Mouse (Mus musculus) left cerebral cortex, adult 9 months (tissue): ENCODE results near the gene Traf4.
"Not testable (repeated sequence)": the region's sequence is repeated elsewhere in the genome, so short reads cannot be mapped to it uniquely, and the experiment has no call there.

ENCODE experiments used
- DNase-seq, 2 experiments: peaks; one replicate each; pipeline ENCODE4 v3.0.0; 2022; ENCODE audit warnings: low spot score in 2 of 2

The Traf4 gene

DNA sequence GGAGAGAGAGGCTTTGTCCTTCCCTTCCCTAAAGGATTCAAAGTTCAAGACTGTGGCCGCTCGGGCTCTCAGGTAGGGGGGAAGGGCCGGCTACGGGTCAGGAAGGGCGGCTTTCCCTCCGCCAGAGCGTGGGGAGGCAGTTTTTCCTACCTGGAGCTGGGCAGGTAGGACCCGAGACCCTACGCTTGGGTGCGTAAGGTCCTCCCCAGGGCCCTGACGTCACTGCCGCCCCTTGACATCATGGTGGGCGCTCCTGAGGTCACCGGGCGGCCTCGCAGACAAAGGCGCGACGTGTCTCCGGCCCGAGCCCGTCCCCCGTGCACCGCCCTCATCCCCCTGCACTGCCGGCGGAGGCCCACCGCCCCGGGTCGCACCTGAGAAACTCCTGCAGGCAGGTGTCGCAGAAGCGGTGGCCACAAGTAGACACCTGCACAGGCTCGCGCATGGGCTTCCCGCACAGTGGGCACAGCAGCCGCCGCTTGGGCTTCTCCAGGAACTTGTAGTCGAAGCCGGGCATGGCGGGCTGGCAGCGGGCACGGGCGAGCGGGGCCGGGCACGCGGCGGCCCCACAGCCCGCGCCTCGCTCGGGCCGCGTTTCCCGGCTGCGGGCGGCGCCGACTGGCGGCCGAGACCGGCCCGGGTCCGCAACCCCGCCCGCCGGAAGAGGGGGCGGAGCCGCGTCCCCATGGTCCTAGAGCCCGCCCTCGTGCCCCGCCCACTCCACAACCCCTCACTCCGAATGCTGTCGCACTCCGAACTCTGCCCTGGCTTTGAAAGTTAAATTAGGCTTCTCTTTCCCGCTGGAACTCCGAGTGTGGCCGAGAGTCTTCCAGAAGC, at the start of gene Traf4:
Gene Traf4, minus strand, starts transcription at position 666 of the 837 bp plus-strand sequence.
- DNase-seq: peak in 1 of 2 experiments; percentile 47

DNA sequence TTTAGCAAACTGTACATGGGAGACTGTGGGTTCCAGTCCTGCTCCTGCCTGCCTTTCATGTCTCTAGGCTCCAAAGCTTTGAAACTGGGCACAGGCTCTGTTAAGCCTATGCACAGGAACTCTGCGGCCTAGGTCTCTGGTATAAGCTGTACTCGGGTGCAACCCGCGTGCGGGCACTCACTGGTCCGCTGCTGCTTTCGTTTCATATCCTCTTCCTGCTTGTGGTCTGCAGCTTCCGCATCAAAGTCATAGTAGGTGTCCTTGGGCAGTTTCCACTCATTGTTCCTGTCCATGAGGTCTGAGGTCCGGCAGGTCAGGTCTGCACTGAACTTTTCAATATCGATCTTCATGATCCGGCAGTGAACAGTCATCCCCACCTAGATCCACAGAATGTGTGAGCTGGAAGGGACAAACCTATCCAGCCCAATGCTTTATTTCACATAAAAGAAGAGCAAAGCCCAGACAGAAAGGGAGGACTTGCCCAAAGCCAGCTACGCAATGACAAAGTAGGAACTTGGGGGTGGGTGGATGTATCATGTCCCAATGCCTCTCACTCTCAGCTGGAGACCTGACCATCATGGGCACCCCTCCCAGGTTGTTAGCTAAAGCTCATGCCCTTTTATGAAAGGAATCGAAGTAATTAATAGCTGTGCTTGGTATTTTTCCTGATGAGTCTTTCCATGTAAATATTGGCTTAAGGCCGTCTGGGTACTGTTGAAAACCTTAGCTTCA, 47.9 kb upstream of the Traf4 start:
- DNase-seq: no peak

DNA sequence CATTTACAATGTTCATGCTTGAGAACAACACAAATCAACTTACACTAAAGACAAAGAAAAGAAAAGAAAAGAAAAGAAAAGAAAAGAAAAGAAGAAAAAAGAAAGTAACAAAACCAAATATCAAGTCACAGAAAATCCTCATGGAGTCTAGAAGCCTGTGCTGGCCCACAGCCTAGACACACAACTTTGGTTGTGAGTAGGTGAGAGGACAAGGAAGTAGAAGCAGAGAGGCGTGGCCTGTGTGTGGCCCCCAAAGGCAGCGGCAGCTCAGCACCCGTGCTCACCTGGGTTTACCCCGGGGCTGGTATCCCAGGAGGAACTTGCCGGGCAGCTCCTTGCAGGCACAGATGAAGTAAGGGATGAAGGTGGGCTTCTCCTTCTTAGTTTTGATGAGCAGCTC, 46.1 kb upstream of the Traf4 start:
- no peak for DNase-seq

DNA sequence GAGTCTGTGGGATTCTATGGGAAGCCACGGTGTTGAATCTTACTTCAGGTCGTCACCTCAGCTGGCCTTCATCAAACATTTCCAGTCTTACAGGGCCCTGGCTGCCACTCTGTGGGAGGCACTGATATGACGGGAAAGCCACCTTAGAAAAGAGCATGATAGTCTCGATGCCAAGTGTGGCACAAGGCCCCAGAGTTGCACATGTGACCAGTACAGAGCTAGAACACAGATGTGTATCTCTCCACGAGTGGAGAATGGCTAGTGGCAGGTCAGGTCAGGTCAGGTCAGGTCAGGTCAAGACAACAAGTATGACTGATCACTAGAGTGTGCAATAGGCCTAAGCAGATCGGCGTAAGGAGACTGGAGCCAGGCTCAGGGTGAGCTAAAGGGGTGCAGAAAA, 45.2 kb upstream of the Traf4 start:
- no peak for DNase-seq

DNA sequence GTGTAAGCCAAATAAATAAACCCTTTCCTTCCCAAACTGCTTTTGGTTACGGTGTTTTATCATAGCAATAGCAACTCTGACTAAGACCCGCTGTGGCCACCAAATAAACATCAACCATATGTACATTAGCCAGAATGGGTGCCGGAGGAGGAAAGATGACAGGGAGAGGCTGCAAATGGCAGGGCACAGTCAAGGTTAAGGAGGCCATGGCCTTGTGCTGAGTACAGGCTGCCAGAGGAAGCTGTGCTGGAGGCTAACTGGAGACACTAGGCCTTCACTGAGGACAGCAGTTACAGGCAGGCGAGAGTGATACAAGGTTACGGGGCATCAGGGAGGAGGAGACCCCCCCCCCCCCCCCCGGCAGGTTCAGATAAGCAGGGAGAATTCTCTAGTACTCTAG, 44.5 kb upstream of the Traf4 start:
- no peak for DNase-seq

DNA sequence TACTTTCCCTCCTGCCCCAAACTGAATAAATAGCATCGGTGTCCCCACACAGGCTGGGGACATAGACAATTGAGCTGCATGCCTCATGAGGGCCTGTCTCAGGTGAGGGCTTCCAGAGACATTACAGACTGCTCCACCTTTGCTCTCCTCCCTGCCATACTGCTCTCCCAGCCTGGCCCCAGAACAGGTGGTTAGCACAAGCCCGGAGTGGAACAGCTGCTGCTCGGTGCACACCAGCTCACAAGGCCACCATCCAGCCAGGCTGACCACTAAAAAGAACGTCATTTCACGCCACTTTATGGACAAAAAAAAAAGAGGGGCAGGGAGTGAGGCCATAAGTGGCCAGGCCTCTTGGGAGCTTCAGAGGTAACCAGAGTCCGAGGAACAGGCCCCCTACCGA, 41.8 kb upstream of the Traf4 start:
- DNase-seq: no peak

DNA sequence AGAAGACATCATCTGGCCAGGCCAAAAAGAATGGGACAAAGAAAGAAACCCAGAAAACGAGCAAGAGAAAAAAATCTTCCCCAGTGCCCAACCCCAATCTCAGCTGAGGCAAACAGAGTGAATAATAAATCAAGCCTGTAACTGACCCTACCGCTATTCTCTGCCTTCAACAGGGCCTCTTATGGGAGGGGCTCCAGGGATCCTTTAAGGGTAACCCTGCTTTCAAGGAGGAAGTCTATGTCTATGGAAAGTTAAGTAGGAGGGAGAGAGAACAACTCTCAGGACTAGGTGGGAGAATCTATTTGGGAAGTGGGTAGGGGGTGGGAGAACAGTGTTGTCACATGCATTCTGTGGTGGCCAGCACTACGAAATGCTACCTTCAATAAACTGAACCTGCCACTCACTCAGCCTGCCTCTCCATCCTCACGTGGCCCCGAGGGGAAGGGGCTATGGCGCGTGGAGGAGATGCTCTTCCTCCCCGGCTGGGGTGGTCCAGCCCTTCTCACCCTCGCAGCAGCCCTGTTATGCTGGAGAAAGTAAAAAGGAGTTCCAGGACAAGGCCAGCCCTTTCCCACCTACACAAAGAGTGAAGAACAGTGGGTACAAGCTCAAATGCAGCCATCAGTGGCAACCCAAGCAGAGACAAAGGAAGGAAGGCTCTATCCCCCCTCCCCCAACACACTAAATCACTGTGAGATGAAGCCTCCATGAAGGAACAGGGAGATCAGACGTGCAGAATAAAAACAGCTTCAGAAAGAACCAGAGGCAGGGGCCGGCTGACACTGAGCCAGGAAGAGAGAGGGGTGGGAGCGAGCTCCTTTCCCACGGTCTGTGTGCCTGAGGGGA, 40.2 kb upstream of the Traf4 start:
- no peak for DNase-seq

DNA sequence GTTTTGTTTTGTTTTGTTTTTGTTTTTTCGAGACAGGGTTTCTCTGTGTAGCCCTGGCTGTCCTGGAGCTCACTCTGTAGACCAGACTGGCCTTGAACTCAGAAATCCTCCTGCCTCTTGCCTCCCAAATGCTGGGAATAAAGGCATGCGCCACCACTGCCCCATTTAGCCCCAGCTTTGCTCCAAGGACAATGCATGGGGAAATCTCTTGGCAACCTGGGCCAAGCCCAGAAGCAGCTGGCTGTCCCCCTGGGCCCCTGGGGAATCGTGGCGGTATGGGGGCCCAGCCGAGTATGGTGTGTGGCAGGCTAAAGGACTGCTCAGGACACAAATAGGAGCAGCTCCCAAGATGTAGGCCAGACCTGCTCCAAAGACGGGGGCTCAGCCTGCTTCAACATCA, 38.9 kb upstream of the Traf4 start:
- no peak for DNase-seq

DNA sequence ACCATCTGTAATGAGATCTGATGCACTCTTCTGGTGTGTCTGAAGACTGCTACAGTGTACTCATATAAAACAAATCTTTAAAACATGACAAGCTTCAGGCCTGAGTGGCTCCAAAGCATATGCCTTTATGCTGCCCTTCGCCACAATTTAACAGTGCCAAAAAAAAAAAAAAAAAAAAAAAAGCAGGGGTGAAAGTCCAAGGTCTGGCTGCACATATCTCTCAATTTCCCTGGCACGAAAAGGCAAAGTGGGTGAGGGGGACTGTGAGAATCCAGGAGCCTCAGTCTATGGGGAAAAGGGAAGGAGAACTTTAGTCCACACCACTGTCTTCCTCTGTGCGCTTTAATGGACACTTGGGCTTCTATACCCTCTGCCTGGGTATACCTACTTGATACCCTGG, 37.0 kb upstream of the Traf4 start:
- no peak for DNase-seq

DNA sequence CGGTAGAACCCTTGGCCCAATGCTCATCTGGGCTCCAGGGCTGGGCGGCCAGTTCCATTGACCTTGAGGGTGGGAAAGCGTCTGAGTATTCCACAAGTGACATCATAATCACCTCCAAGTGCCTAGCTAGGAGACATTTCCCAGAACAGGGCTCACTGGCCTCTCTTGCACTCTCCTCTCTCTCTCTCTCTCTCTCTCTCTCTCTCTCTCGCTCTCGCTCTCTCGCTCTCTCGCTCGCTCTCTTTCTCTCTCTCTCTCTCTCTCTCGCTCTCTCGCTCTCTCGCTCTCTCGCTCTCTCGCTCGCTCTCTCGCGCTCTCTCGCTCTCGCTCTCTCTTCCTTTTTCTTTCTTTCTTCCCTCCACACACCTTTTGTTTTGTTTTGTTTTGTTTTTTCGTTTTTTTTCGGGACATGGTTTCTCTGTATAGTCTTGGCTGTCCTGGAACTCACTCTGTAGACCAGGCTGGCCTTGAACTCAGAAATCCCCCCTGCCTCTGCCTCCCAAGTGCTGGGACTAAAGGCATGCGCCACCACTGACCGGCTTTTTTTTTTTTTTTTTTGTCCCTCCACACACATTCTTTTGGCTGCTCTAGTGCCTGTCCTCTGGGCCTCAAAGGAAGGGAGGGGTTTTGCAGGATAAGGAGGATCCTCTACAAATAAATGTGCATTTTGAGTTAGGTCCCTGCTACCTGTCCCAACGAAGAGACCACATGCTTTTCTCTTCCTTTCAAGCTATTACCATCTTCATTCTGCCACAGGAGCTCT, 29.9 kb upstream of the Traf4 start:
- no peak for DNase-seq

DNA sequence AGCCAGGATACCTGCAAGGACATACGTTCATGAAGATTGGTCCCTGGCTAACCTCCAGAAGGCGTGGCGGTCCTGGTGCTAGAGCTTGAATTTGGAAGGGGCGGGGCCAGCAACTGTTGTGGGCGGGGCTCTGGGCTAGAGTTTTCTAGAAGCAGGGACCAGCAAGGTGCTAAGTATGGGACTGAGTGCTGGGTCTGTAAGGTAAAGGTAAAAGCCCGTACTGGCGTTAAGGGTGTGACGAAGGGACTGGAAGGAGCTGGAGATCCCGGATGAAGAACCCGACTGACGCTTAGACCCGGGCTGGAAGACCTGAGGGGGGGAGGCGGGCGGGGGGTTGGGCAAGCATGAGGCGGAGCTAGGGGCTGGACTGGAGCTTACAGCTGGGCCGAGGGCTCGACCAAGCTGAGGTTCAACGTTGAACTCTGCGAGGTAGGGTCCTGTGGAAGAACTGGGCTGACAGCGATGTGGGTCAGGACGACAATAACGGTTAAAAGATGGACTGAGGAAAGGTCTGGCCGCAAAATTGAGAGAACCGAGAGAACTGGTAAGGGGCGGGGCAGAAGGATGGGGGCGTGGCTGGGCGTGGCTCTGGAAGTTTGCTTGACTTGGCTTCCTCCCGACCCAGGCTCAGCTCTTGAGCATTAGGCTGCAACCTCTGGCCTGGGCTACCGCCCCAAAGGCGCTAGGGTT, 29.2 kb upstream of the Traf4 start:
- DNase-seq: peak in 1 of 2 experiments; percentile 34

DNA sequence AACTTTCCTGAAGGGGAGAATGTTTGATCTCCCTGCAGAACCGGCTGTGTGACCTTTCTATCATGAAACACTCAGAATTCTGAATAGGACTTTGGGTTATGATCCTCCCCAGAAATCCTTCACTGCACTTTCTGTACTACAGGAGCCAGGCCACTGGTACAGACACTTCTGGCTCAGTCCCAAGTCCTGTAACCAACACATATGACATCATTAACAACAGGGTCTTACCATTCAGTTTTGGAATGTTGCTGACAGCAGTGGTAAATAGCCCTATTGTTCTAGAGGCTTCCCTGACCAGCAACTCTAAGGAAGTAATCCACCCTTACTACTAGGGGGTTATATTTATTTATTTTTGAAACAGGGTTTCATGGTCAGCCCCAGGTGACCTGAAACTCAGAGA, 27.7 kb upstream of the Traf4 start, which contains the start of gene Proca1:
Gene Proca1, plus strand, starts transcription at position 280 of the 400 bp plus-strand sequence.
- no peak for DNase-seq

DNA sequence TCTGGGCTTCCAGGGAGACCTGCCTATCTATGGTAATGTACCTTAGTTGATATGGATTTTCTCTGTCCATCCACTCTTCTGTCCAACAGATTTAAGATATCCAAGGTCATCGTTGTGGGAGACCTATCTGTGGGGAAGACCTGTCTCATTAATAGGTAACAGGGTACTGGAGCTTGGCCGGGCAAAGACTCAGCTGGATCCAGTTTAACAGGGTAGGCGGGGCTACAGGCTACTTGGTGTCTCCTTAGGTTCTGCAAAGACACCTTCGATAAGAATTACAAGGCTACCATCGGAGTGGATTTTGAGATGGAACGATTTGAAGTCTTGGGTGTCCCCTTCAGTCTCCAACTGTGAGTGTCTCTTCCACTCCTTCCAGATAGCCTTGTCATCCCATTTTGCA, 24.7 kb upstream of the Traf4 start:
- DNase-seq: no peak

DNA sequence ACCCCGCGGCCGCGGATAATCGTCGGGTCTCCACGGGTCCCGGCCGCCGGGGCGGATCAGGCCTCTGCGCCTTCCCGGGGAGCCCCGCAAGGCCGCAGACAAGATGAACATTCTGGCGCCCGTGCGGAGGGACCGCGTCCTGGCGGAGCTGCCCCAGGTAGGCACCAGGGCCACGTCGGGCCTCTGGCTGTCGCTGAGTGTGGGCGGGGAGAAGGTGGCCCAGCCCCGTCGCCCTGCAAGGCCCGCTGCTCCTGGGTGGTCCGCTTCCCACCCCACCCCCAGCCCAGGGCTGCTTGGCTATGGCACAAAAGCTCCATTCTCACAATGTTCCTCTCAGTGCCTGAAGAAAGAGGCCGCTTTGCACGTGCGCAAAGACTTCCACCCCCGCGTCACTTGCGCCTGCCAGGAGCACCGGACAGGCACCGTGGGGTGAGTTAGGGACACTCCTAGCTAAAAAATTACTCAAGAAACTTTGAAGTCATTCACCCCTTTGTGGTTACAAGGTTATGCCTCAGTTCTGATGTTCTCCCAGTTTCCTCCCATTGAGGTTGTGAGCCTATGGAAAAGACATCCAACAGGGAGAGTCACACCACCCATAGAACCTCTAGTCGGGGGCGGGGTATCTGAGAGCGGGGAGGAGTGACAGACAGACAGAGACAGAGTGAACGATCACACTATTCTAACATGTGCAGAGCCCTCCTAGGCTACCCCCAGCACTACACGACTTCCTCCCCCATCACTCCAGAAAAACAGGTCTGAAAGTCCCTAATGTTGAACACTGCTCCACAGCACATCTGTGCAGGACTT, 24.0 kb upstream of the Traf4 start:
- DNase-seq: peak in 1 of 2 experiments; percentile 67

DNA sequence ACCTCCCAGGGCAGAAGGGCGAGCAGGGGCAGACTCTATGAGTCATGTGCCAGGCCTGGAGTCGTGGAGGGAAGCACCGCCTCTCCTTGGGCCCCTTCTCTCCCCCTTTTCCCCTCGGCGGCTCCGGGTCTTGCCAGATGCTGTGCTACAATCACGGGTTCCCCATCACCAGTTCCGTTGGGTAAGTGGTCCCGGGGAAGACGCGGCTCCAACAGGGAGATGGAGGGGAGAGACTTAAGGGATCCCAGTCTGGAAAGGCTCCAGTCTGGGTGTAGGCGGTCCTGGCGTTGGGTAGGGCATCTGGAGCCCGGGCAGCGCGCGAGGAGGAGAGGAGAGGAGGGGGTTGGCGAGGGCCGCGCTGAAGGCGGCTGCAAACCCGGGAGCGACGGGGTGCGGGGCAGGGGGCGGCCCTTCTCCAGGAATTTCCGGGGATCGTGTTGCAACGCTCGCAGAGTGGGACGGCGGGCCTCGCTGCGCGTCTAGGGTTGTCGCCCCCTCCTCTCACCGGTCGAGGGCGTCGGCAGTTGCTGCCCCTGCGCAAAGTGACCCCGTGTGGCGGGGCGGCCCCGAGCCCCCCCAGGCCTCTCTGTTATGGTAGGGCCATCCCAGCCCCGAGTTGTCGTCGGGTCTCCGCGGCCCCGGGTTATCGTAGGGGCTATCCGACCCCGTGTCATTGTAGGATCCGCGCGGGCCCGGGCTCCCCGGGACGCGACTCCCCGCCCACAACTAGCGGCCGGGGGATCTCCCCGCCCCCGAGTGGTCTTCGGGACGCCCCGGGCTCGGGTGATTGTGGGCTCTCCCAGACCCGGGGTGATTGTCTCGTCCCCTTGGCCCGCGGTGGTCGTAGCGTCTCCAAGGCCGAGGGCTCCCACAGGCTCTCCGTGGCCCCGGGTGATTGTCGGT, 23.2 kb upstream of the Traf4 start, which contains the start of gene Rab34:
Gene Rab34, plus strand, starts transcription at position 100 of the 903 bp plus-strand sequence.
- DNase-seq: peak in 1 of 2 experiments; percentile 51

DNA sequence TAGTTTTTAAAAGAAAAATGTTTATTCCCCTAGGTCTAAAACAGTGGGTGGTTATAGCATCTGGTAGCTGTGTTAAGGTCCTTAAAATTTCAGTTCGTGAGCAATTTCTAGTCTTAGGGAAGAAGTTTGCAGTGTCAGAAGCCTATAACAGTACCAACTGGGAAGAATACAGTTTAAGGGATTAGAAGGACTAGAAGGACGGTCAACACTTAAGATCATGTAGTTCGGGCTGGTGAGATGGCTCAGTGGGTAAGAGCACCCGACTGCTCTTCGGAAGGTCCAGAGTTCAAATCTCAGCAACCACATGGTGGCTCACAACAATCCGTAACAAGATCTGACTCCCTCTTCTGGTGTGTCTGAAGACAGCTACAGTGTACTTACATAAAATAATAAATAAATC, 19.3 kb upstream of the Traf4 start:
- DNase-seq: not testable (repeated sequence)

DNA sequence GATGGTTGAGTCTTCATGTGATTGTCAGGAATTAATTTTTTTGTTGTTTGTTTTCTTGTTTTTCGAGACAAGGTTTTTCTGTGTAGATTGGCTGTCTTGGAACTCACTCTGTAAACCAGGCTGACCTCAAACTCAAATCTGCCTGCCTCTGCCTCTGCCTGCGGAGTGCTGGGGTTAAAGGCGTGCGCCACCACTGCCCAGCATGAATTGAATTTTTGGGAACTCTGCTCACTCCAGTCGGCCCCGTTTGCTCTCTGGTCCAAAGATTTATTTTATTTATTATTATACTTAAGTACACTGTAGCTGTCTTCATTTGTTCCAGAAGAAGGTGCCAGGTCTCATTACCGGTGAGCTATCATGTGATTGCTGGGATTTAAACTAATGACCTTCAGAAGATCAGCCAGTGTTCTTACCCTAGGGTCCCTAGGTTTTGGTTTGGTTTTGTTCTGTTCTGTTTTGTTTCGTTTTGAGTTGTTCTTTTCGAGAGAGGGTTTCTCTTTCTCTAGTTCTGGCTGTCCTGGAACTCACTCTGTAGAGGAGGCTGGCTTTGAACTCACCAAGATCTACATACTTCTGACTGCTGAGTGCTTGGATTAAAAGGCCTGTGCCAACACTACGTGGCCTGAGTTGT, 18.6 kb upstream of the Traf4 start:
- DNase-seq: no peak
